Mouse (Mus musculus) cerebral cortex, adult 2 months (tissue): ENCODE measurements around the gene Tlcd2.

Experiments
- WGBS: fragments of 180-500 bp; shearing (Covaris S2); methylation state at CpG from one replicate; pipeline ENCODE4 v1.1.7; 2018; 5-methylcytosine and 5-hydroxymethylcytosine counted together

Tlcd2 gene

DNA sequence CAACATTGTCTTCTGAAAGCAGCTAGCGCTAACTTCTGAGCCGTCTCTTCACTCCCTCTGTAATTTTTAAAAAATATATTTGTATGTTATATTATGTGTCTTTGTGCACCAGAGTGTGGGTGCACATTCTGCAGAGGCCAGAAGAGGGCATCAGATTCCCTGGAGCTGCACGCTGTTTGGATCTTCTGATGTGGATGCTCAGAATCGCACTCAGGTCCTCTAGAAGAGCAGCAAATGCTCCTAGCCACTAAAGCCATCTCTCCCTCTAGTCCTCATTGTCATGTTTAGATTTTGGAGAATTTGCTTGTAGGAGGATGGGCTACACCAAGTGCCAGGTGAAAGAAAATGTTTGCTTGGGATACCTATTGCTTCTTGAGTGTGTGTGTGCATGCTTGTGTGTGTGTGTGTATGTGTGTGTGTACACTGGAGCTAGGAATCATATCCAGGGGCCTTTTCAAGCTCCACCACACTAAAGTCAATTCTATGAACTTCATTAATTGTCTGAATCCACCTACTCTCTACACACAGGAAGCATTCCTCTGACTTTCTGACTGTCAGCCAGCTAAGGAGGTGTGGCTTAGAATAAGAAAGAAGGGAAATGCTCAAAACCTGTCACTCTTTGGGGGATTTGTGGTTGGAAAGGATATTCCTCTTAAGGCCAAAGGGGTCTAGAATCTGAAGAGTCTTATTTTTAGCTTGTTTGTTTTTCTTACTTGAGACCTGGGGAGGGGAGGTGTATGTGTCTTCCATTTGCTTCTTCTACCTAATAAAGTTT is 5.4 kb downstream of the Tlcd2 start:
- WGBS: 90% methylated on average over 4 of the region's 4 CpGs

DNA sequence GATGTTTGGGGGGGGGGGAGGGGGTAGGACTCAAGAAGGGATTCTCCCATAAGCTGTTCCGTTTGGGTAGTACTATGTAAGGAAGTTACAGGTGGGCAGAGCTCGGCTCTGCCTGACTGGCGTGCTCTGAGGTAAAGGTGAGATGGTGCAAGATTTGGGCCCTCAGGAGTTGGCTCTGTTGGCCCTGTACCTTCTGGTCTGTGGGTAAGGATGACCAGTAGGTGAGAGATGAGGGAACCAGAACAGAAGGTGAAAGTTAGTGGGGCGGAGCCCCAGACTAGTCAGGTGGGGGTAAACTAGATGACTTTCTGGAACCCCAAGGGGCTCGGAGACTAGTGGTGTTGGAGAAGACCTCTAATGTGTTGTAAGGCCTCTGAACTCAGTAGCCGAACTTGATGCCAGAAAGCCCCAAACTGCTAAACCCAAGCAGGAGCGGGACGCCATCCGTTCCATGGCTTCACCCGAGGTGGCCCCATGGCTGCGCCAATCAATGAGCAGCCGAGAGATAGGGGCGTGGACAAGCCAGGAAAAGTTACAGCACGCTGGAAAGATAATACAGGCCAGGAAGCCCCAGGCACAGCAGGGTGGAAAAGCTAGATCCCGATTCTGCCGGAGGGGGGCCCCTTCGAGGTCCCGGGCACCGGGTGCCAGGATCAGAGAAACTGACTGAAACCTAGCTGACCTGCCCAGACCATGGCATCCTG is 6.1 kb downstream of the Tlcd2 start:
- 14% methylated on average over 19 of the region's 19 CpGs for WGBS

DNA sequence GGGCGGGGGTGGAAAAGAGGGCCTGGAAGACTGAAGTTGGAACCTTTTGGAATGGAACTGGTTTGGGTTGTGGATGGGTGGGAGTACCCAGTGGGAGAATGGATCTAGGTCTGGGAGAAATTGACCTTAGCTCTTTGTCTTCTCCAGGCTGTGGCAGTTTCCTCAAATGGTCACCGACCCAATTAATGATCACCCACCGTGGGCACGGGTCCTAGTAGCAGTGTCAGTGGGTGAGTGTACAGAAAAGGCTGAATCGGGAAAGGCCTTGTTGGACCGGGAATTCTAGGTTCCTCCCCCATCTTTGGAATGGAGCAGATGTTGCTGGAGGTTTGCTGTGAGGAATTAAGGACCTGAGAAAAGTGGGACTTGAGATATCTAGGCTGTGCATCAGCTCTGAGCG is 6.9 kb downstream of the Tlcd2 start:
- WGBS: 47% methylated on average over 7 of the region's 7 CpGs

DNA sequence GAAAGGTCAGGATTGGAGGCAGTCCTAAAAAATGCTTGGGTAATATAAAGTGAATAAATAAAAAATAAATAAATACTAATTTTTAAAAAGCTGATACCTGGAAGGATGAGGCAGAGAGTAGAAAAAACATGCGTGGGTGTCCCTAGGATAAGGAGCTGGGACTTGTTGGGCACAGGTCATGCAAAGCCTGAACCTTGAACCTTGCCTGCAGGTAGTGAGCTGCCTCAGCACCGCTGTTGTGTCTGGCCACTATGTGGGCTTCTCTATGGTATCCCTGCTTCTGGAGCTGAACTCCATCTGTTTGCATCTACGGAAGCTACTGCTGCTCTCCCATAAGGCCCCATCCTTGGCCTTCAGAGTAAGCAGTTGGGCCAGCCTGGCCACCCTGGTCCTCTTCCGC is 7.7 kb downstream of the Tlcd2 start:
- 93% methylated on average over 4 of the region's 4 CpGs for WGBS

DNA sequence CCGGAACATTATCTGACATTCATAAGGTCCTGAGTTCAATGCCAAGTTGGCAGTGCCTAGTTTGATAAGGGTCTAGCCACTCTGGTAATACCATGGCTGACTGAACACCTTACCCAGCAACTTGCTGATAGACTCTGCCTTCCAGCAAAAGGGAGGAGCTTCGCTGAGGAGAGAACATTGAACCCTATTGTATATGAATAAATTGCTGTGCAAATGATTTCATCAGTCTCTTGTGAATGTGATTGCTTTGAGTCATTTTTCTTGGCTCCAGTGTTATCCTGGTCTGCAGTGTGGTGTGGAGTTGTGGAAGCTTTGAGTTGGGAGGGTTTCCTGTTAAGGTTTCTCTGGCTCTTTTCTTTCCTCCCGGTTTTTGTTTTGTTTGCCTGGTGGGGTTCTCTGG is 9.2 kb downstream of the Tlcd2 start:
- 72% methylated on average over 3 of the region's 3 CpGs for WGBS

DNA sequence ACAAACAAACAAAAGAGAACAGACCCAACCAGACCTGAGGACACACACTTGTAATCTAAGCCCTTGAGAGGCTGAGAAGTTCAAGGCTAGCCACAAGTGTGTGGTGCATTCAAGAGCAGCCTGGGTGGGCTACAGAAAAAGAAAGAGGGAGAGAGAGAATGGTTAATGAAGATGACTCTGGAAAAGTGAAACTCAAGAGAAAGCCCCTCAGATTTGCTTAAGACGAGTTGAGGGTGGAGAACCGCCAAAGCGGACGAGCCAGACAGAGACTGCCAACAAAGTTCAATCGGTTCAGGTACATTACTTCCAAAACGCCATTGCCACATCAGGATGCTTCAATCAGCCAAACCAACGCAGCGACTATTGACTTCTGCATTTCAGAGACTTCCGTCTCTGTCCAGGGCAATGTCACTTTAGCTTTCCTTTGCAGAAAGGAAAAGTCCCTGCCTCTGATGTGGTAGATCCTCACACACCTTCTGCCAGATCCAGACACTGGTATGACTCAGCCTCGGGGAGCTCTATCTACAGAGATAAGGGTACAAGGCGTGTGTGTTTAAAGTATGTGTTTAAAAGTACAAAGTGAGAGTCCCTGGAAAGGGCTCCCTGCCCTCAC is 11.1 kb downstream of the Tlcd2 start:
- WGBS: 81% methylated on average over 11 of the region's 11 CpGs

DNA sequence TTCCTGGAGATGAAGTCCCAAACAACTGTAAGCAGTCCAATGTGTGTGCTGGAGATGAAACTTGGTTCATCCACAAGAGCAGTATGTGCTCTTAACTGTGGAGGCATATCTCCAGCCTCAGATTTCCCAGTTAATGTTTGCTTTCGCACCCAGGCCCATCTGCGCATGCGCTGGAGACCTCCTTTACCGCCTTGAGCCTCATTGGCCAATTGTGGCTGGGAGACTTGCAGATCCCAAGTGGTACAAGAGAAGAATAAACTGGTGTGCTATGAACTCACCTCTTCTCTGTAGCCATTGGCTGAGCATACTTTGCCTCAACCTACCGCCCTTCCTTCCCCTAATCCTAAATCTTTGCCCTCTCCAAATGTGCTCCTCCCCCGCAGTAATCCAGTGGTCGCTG is 11.9 kb downstream of the Tlcd2 start:
- 75% methylated on average over 7 of the region's 7 CpGs for whole genome bisulfite sequencing

DNA sequence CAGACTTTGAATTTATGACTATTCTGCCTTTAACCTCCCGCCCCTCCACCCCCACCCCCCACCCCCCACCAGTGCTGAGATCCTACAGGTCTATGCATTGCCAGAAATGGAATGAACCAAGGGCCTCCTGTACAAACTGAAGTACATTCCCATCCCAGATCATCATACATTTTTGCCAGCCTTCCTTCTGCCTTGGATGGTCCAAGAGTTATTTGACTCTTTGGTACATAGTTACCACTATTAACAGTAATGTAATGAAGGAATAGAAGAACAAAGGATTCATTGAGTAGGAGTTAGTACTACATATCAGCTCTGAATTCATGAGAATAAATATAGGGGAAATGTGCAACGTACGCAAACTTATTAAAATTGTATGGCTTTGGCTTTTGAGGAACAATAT is 24.7 kb downstream of the Tlcd2 start:
- WGBS: 26% methylated on average over 3 of the region's 3 CpGs

DNA sequence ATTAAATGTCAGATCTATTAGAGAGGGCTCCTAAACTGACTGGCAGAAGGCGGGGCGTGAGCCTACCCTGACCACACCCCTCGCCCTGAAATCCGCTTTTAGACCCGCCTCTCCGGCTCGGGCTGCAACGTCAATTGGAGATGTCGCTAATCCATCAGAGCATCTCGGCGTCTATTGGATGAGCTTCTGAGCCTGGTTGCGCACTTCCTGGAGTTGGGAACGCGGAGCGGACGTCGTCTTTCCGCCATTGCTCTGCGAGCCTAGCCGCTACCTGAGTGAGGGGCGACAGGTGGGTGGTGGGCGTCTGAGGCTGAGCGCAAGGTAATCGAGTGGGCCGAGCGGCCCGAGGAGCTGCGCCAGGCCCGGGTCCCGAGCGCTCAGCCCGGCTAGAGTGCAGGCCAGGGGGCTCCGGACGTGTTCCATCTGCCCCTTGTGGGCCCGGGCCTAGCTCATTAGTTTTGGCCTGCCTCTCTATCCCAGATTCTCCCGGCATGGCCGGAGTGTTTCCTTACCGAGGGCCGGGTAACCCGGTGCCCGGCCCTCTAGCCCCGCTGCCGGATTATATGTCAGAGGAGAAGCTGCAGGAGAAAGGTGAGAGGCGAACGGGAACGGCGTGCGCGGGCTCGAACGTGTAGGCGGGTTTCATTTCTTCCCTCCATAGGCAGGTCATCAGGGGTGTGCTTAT is 25.2 kb downstream of the Tlcd2 start, which contains the start of gene Prpf8:
Prpf8 (plus strand) TSS at position 216 of the 685 bp plus-strand sequence.
- WGBS: under 1% methylated on average over 52 of the region's 52 CpGs

DNA sequence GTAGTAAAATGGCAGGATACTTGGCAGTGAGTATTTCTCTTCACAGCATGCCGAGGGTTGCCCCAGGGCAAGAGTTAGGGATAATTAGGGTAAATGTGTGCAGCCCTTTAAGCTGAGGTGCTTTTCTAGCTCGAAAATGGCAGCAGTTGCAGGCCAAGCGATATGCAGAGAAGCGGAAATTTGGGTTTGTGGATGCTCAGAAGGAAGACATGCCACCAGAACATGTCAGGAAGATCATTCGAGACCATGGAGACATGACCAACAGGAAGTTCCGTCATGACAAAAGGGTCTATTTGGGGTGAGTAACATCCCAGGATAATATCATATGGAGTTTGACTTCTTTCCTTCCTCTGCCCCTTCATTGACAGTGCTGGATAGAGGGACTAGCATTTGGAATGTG is 26.0 kb downstream of the Tlcd2 start:
- WGBS: 30% methylated on average over 6 of the region's 6 CpGs

DNA sequence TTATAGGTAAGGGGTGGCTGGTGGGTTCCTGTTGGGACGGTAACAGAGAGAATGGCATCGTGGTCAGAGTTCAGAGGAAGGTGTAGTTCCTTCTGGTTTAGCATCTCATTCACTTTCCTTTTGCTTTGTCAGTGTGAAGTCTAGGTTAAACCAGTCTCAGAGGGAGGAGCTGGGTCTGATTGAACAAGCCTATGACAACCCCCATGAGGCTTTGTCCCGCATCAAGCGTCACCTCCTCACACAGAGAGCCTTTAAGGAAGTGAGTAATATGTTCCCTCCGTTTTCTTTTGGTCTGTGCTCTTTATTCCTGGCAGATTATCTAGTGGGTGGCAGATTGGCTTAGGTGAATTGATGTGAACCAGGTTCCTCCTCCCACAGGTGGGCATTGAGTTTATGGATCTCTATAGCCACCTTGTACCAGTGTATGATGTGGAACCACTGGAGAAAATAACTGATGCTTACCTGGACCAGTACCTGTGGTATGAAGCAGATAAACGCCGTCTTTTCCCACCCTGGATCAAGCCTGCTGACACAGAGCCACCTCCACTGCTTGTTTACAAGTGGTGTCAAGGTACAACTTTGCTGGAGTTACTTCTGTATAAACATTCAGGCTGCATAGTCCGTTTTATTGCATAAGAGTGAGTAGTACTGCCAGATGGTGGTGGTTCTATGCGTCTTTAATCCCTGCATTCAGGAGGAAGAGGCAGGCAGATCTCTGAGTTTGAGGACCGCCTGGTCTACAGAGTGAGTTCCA is 33.0 kb downstream of the Tlcd2 start:
- 92% methylated on average over 10 of the region's 10 CpGs for WGBS

DNA sequence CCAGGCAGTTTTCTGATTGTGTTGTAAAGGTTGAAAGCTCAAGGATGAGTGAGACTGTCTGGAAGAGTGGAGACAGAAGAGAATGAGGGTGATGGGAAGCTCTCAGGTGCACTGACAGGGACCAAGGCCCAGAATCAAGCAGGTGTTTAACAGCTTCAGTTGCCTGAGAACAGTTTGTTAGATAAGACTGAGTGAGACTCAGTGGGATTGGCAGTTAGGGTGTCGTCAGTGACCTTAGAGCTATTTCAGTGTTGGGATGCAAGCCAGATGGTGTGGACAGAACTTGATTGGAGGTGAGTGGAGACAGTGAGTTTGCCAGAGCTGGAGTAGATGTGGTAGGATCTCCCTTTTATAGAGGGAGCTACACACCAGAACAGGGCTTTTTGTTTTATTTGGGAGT is 36.6 kb downstream of the Tlcd2 start:
- 63% methylated on average over 1 of the region's 1 CpGs for WGBS

DNA sequence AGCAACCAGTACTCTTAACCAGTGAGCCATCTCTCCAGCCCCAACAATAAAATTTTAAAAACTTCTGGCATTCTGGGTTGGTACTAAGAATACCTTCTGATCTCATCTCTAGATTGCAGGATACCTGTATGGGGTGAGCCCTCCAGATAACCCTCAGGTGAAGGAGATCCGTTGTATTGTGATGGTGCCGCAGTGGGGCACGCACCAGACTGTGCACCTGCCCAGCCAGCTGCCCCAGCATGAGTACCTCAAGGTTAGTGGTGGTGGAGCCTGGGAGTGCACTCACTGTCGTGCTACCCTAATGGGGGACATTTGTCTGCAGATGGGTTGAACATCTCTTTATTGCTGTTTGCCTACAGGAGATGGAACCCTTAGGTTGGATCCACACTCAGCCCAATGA is 46.6 kb downstream of the Tlcd2 start:
- WGBS: 94% methylated on average over 4 of the region's 4 CpGs

DNA sequence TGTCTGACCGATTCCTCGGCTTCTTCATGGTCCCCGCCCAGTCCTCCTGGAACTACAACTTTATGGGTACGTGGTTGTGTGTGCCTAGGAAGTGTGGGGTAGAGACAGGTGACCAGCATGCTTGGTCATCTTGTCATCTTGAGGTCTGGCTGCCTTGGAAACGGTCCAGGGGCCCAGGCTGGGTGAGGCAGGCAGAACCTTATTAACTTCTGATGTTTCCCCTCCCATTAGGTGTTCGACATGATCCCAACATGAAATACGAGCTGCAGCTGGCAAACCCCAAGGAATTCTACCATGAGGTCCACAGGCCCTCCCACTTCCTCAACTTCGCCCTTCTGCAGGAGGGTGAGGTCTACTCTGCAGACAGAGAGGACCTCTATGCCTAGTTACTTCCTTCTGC is 47.4 kb downstream of the Tlcd2 start:
- 80% methylated on average over 8 of the region's 8 CpGs for WGBS

DNA sequence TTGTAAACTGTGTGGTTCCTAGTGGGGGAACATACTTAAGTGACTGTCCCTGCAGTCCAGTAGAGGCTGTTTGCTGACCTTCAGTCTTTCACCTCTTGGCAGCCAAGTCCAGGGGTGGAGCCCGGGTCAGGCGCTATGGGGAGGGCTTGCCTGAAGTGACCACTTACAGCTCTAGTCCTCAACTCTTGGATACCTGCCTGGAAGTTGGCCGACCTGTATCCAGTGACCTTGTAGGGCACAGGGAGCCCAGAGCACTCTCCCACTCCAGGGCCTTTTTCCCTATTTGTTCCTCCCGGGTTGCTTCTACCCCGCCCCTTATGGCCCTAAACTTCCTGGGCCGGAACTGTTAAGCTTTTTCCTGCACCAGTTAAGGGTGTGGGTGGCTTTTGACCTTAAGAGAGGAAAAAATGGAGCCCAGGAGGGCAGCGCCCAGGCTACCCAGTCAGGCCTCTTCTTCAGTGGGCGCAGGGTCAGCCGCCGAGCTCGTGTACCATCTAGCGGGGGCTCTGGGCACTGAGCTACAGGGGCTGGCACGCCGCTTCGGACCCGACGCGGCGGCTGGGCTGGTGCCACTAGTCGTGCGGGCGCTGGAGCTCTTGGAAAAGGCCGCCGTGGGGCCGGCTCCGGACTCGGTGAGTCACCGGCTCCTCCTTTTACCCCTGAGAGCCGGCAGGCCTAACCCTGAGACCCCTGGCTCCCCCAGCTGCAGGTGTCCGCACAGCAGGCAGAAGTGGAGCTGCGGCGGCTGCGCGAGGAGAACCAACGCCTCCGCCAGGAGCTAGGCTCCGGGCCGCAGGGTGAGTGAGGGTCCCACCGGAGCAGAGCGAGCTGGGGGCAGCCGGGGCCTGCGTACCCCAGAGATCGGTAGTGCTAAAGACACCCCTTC is 48.5 kb downstream of the Tlcd2 start, which contains the start of gene Rilp:
Rilp (plus strand) TSS at position 354 of the 886 bp plus-strand sequence.
- 2% methylated on average over 43 of the region's 43 CpGs for WGBS

DNA sequence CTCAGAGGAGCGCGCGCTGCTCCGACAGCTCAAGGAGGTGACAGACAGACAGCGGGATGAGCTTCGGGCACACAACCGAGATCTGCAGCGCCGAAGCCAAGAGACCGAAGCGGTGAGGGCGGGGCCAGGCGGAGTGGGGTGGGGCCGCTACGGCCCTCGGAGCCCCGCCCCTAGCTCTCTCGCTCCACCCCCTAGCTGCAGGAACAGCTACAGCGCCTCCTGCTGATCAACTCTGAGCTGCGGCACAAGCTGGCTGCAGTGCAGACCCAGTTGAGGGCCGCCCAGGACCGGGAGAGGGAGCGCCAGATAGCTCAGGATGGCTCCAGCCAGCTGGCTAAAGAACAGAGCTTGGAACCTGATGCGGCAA is 49.1 kb downstream of the Tlcd2 start:
- 2% methylated on average over 24 of the region's 24 CpGs for WGBS

DNA sequence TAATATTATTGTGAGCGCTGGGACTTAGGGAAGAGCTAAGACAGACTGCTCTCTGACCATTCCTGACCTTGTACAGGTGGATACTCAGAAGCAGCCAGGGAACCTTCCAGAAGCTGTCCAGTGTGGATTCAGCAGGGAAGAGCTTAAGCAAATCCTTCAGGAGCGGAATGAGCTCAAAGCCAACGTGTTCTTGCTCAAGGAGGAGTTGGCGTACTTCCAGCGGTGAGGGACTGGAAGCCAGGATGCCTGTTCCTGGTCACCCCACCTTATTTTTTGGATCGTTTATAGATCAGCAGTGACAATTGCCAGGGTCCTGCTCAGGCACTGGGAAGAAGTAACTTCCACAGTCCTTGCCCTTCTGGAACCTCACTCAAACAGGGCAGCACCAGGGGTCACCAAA is 49.7 kb downstream of the Tlcd2 start:
- 68% methylated on average over 6 of the region's 6 CpGs for WGBS

DNA sequence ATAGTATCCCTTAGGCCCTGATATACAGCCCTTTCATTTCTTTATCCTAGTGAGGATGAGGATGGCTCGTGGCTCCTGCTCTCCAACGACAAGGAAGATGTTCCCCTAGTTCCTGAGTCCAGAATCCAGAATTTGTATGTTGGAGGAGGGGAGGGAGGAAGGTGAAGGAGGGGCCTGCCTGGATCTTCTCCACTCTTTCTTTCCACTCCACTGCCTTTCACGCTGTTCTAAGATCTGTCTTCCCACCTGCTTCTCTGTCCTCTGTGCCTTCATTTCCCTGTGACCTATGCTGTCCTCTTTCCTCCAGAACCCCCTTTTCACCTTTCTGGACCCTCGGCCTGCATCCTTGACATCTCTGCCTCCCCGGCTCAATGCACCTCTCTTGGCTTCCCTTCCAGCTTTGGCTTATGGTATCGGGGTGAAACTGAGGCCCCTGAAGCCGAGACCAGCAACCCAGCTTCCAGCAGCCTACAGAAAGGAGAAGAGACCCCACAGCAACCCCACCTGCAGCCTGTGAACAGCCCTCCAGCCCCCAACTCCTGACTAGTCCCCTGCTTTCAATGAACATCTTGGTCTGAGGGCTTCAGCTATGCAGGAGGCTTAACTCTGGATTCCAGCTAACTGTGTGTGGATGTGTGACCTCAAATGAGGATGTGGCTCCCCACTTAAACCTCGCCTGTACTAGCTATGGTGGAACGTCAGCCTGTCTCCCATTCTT is 50.9 kb downstream of the Tlcd2 start:
- 86% methylated on average over 9 of the region's 9 CpGs for WGBS

DNA sequence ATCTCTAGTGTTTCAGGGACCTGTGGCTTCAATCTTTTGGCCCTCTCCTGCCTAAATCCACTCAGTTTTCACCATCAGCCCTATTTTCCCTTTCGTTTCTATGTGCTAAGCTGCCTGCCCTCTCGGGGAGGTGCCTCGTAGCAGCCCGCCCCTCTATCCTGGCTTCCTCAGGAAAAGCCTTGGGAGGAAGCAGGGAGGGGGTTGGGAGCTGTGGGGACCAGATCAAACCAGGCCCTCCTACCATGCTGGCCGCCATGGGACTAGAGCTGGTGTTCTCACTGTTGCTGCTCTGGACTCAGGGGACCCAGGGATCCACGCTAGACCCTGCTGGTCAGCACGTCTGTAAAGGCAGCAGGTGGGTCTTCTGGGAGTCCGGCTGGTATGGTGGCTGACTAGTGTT is 51.8 kb downstream of the Tlcd2 start, which contains the start of gene Scarf1:
Scarf1 (plus strand) TSS at position 205 of the 400 bp plus-strand sequence.
- WGBS: 72% methylated on average over 8 of the region's 8 CpGs

DNA sequence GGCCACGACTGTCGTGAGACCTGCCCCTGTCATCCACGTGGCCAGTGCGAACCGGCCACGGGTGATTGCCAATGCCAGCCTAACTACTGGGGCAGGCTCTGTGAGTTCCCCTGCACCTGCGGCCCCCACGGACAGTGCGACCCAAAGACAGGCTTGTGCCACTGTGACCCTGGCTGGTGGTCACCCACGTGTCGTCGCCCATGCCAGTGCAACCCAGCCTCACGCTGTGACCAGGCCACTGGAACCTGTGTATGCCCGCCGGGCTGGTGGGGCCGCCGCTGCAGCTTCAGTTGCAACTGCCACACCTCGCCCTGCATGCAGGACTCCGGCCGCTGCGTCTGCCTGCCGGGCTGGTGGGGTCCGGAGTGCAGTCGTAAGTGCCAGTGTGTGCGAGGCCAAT is 53.7 kb downstream of the Tlcd2 start:
- WGBS: 96% methylated on average over 25 of the region's 25 CpGs
